Mouse (Mus musculus) subcutaneous adipose tissue, adult 2 months (tissue): Measurements from ENCODE around the gene Slc7a9. TPM values are rescaled to one million over a fixed set of nuclear protein-coding genes. Genes with fewer than 3 reads are reported as not detected.

Source experiments
- polyA plus RNA-seq: library from polyadenylated mRNA; depleted of rRNA; stranded (reverse); fragments of >200 nt; gene quantifications from 2 replicates; pipeline ENCODE4 v1.2.3, GENCODE M21; 2012; ENCODE audit warnings: low replicate concordance; rRNA removed

Gene Slc7a9
- 0.08 TPM in 1 of 2 replicates, not detected in the other for polyA plus RNA-seq

DNA sequence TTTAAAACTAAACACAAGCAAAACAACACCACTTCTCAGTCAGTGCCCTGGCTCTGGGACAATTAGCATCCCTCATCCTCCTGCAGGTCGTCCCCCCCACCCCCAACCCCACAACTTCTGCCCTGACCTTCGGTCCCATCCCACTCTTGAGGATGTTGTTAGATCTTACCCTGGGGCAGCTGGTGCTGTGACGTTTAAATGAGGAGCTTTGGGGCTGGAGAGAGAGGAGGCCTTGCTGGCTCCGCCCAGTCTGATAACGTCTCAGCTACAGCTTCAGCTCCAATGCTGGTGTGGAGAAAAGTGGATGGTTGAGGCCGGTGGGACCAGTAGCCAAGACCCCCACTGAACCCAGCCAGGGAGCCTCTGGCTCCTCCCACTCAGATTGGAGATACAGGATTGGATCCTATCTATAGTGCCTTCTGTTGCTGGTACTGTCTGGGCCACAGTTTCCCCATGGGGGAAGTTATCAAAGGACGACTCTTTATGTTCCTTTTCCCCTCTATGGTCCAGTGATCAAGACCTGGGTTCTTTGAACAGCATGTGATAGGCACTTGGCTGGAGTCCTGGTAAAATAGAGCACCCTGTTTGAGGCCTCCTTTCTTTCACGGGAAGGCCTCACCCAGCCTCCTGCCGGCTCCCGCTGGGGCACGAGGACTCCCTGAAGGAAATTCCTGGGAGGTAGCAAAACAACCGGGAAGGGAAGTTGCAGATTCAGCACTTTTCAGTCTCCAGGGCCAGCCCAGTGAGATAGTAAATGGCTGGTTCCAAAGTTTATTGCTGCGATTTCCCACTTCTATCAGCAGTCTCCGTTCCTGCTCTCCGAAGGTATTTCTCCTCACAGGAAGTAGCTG, at the start of gene Slc7a9:
TSS of gene Slc7a9 (plus strand) at position 801 of the 851 bp plus-strand sequence.

Other genes with a start within 250 kb of the Slc7a9 start
- 16.9 and 45.6 TPM in 2 replicates for gene Lrp3, start 233.3 kb upstream of the Slc7a9 start, polyA plus RNA-seq
- 5.1 and 6.9 TPM in 2 replicates for gene Gpatch1, start 130.4 kb upstream of the Slc7a9 start, polyA plus RNA-seq
- gene Rhpn2, start 114.6 kb upstream of the Slc7a9 start, polyA plus RNA-seq = 2.5 and 8.8 TPM in 2 replicates
- gene Faap24, start 52.0 kb upstream of the Slc7a9 start, polyA plus RNA-seq = 3.9 and 5.1 TPM in 2 replicates
- gene Cep89, start 51.8 kb upstream of the Slc7a9 start, polyA plus RNA-seq = 9.2 and 20.9 TPM in 2 replicates
- gene Tdrd12, start 88.9 kb downstream of the Slc7a9 start, polyA plus RNA-seq = 0.03 TPM in 1 of 2 replicates, not detected in the other
- gene Nudt19, start 107.5 kb downstream of the Slc7a9 start, polyA plus RNA-seq = 34.2 and 35.4 TPM in 2 replicates
- 0.06 and 0.10 TPM in 2 replicates for gene Rgs9bp, start 136.8 kb downstream of the Slc7a9 start, polyA plus RNA-seq
- gene Ankrd27, start 137.4 kb downstream of the Slc7a9 start, polyA plus RNA-seq = 30.6 and 44.5 TPM in 2 replicates
- 25.6 and 48.0 TPM in 2 replicates for gene Pdcd5, start 198.7 kb downstream of the Slc7a9 start, polyA plus RNA-seq